Mouse (Mus musculus) heart, adult 2 months (tissue): Measurements from ENCODE around the gene Ikbke. TPM values are rescaled to one million over a fixed set of nuclear protein-coding genes. Genes with fewer than 3 reads are reported as not detected.
A peak's percentile ranks its signal among the peaks of the same experiment; 100 is the strongest.

ENCODE experiments used
- DNase-seq, 2 experiments: peaks; one replicate each; pipeline ENCODE4 v3.0.0; 2021
- H3K27ac ChIP-seq: fragments of 200-600 bp; 2 replicates; pipeline ENCODE4 v1.8.1; 2022
- H3K27me3 ChIP-seq: fragments of 200-500 bp; 2 replicates; pipeline ENCODE4 v1.6.1; 2012; ENCODE audit warnings: mild to moderate bottlenecking, low read length, inconsistent platforms, mixed read lengths; ENCODE audit not compliant: control insufficient read depth, insufficient read depth
- H3K36me3 ChIP-seq: fragments of 200-500 bp; 2 replicates; pipeline ENCODE4 v1.6.1; 2012; ENCODE audit warnings: low read length, inconsistent platforms; ENCODE audit not compliant: control insufficient read depth, insufficient read depth
- H3K4me1 ChIP-seq: fragments of 200-500 bp; 2 replicates; pipeline ENCODE4 v1.6.1; 2011; ENCODE audit warnings: low read length; ENCODE audit not compliant: control insufficient read depth, insufficient read depth
- H3K4me3 ChIP-seq: fragments of 200-600 bp; 2 replicates; pipeline ENCODE4 v1.8.1; 2022
- H3K79me2 ChIP-seq: fragments of 200-500 bp; replicated peaks from 2 replicates; pipeline ENCODE4 v1.6.1; 2012; ENCODE audit warnings: mild to moderate bottlenecking, inconsistent platforms, low read length, moderate library complexity, mixed read lengths; ENCODE audit not compliant: control insufficient read depth, insufficient read depth
- H3K9ac ChIP-seq: fragments of 200-500 bp; 2 replicates; pipeline ENCODE4 v1.6.1; 2012; ENCODE audit warnings: low read depth, mild to moderate bottlenecking, control low read depth, inconsistent platforms, low read length, mixed read lengths
- CTCF ChIP-seq: fragments of 200-600 bp; IDR thresholded peaks from 2 replicates; pipeline ENCODE4 v1.8.1; 2022; ENCODE audit warnings: antibody characterized with exemption, mild to moderate bottlenecking, moderate library complexity
- EP300 ChIP-seq: fragments of 200-500 bp; IDR thresholded peaks from 2 replicates; pipeline ENCODE4 v1.6.1; 2011; ENCODE audit warnings: low read depth, low read length, control low read depth; ENCODE audit not compliant: insufficient read depth
- POLR2A ChIP-seq: fragments of 200-500 bp; IDR thresholded peaks from 2 replicates; pipeline ENCODE4 v1.6.1; 2011; ENCODE audit warnings: mild to moderate bottlenecking, low read depth, low read length, control low read depth; ENCODE audit not compliant: insufficient read depth
- WGBS: fragments of 180-500 bp; shearing (Covaris S2); methylation state at CpG from one replicate; pipeline ENCODE4 v1.1.7; 2018; 5-methylcytosine and 5-hydroxymethylcytosine counted together
- intact Hi-C: fragments of 180-260 bp; cut with DNase I; formaldehyde crosslinking; loops from one replicate; pipeline ENCODE4 v1.15.1; 2025
- polyA plus RNA-seq: library from polyadenylated mRNA; depleted of rRNA; stranded (reverse); fragments of >200 nt; gene quantifications from 2 replicates; pipeline ENCODE4 v1.2.3, GENCODE M21; 2012
- total RNA-seq, 2 experiments: library from RNA; stranded (reverse); gene quantifications; 2 replicates each; pipeline ENCODE4 v1.2.3; 2021

The Ikbke gene
- total and polyA plus RNA-seq, 3 experiments: 1.5 to 3.4 (median 1.5) TPM

DNA sequence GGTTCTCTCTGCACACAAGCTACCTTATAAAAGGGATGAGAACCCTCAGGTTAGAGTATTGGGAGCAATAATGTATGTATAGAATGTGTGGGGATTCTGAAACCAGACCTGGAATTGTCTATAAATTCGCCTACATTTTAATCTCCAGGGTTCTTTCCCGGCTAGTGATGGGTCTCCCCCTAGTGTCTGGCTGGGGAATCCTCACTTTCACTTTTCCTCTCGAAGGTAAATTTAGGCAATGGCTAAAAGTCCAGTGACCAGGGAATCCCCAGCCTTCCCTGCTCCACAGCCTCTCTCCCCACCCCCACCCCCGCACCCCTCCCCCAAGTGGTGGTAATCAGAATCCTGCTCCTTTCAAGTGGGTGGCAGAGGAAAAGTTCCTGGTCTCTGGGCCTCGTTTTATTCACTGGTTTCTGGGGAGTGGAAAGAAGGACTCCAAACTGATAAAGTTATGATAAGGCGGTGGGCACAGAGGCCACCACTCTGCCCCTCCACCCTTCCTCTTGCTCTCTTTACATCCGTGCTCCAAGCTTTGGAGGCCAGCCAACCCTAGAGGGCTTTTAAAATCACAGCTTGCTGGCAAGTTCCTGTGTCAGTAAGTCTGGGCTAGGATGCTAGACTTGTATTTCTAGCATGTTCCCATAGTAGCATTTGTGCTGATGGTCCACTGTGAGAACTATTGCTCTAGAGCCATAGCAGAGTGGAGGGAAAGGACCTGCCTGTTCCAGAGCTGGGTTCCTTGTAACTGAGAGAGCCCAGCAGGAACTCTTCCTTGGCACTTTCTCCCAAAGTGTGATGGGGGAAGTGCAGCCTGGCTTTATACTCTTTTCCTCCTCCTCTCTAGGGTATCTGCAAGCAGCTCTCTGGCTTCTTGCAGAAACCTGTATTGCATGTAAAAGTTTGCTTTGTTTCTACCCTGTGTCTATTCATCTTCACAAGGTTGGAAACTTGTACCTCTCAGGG lies 32.7 kb downstream of the Ikbke start:
- TF ChIP-seq POLR2A (no peak), CTCF (peak; percentile 76), EP300 (no peak)
- no peak overlapping the region for H3K9ac ChIP-seq
- H3K27me3 ChIP-seq: no peaks in the 10 kb centered on the region; the same call in 1 of the 2 replicates
- peak in 1 of 2 experiments; percentile 38 for DNase-seq
- intact Hi-C loops: loop anchor here (1.0 to 10.0 kb wide), 3 partner anchors 64 to 262 kb away; no protein-coding TSS in a partner anchor
- no peaks in the 10 kb centered on the region for H3K36me3 ChIP-seq
- no peaks in the 10 kb centered on the region for H3K79me2 ChIP-seq
- H3K4me3 ChIP-seq: no peak overlapping the region
- H3K4me1 ChIP-seq: peaks cover 2% of the 10 kb centered on the region; the same call in 1 of the 2 replicates
- 3% methylated on average over 7 of the region's 7 CpGs for WGBS
- no peak overlapping the region for H3K27ac ChIP-seq

DNA sequence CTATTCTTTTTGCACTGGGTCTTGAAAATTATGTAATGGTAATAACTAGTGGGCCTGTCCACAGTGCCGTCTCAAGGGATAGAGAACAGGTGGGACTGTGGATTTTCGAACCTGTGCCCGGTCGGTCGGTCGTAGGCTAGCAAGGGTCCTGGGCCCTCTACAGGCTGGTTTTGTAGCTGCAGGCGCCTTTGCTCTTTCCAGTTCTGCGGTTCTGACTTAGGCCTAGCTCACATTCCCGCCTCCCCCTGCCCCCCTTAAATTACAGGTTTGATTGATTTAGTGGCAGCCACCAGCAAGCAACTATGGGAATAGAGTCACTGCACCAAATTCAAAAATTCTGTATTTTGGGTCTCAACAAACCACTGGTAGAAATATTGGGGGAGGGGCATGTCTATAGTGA lies 33.5 kb downstream of the Ikbke start:
- TF ChIP-seq EP300 (no peak), CTCF (peak; percentile 61), POLR2A (no peak)
- H3K79me2 ChIP-seq: no peaks in the 10 kb centered on the region
- WGBS: 9% methylated on average over 9 of the region's 9 CpGs
- peak; percentile 45 to 63 for DNase-seq
- H3K36me3 ChIP-seq: no peaks in the 10 kb centered on the region
- H3K4me3 ChIP-seq: peak overlapping the region; percentile 70
- no peak overlapping the region; the same call in 1 of the 2 replicates for H3K27ac ChIP-seq
- intact Hi-C loops: loop anchor here (1.0 to 10.0 kb wide), 3 partner anchors 64 to 261 kb away; no protein-coding TSS in a partner anchor
- H3K27me3 ChIP-seq: no peaks in the 10 kb centered on the region; the same call in 1 of the 2 replicates
- H3K9ac ChIP-seq: no peak overlapping the region
- peaks cover 2% of the 10 kb centered on the region; the same call in 1 of the 2 replicates for H3K4me1 ChIP-seq

DNA sequence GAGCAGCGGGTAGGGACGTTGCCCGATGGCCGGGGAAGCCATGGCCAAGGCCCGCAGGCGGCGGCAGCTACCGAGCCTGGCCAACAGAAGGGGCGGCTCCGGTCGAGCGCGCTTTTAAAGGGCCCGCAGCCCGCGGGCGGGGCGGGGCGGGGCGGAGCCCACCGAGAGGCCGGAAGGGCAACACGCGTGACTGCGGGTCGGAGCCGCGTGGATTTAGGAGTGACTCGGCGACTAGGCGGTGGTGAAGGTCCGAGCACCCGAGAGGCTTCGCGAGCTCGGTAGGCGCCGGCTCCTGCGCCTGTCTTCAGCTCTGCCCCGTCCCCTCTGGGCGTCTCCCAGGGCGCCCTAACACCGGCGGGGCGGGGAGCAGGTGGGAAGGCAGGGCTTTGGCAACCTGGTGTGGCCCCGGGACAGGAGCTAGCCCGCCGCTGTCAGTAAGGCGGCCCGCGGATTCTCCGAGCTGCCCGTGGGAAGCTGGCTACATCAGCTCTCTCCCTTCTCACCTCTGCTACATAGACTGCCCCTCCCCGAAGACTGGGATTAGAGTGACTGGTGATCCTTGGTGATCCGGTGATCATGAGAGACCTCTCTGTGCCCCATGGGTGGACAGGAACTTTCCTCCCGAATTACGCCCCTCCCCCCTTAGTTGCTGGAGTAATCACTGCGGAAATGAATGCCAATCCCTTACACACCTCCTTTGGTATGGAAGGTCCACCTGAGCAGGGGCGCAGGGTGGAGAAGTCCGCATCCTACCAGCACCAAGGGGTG lies 34.1 kb downstream of the Ikbke start, which contains the start of gene Rassf5:
Rassf5 (minus strand) TSS at position 170 of the 768 bp plus-strand sequence.
- under 1% methylated on average over 60 of the region's 60 CpGs for WGBS
- TF ChIP-seq CTCF: peak; percentile 14; the same call in 1 of the 2 replicates
- TF ChIP-seq EP300: no peak
- peak within 1 kb of the TSS; percentile 70 for H3K4me3 ChIP-seq
- DNase-seq: peak; percentile 85 to 87
- peak within 1 kb of the TSS; percentile 78 for H3K9ac ChIP-seq
- no peaks in the 10 kb centered on the region for H3K36me3 ChIP-seq
- H3K27ac ChIP-seq: peak within 1 kb of the TSS; percentile 51
- H3K27me3 ChIP-seq: no peaks in the 10 kb centered on the region; the same call in 1 of the 2 replicates
- H3K79me2 ChIP-seq: no peaks in the 10 kb centered on the region
- intact Hi-C loops: loop anchor here (5.0 to 10.0 kb wide), 2 partner anchors 128 to 260 kb away; no protein-coding TSS in a partner anchor
- peaks cover 2% of the 10 kb centered on the region; the same call in 1 of the 2 replicates for H3K4me1 ChIP-seq

- Histone ChIP-seq H3K4me1 (peaks cover 2% of the 10 kb centered on the region; the same call in 1 of the 2 replicates), H3K27me3 (no peaks in the 10 kb centered on the region; the same call in 1 of the 2 replicates), H3K27ac (peak overlapping the region; percentile 51), H3K36me3 (no peaks in the 10 kb centered on the region), H3K79me2 (no peaks in the 10 kb centered on the region), H3K9ac (peak overlapping the region; percentile 78), H3K4me3 (peak overlapping the region; percentile 70)
- TF ChIP-seq POLR2A (no peak), CTCF (no peak), EP300 (no peak)
- WGBS: 5% methylated on average over 55 of the region's 57 CpGs
- peak in 1 of 2 experiments; percentile 42 for DNase-seq
- intact Hi-C loops: loop anchor here (5.0 to 10.0 kb wide), 2 partner anchors 127 to 260 kb away; no protein-coding TSS in a partner anchor
Observed at GRCm38 (mm10) chr1:131244536-131245088, 34.8 kb downstream of the Ikbke start.

DNA sequence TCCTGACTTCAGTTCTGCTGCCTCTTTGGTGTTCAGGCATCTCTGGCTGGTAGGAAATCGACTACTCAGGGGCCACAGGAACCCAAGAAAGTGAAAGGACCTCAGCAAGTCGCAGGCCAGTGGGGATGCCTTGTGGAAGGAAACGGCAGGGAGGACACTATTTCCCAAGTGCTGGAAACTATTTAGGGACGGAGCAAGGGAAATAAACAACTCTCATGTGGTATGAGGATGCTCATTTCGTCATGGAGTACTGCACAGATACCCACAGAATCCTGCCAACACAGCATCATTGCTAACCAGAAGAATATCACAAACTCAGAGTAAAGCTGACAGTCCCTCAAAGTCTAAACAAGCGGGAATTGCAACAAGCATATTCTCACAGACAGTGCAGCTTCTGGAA lies 36.5 kb downstream of the Ikbke start:
- 41% methylated on average over 6 of the region's 6 CpGs for WGBS
- no peak overlapping the region for H3K4me3 ChIP-seq
- H3K4me1 ChIP-seq: peaks cover 6% of the 10 kb centered on the region
- no peak for DNase-seq
- no peak overlapping the region for H3K27ac ChIP-seq
- H3K79me2 ChIP-seq: no peaks in the 10 kb centered on the region
- H3K9ac ChIP-seq: no peak overlapping the region
- TF ChIP-seq POLR2A: no peak
- TF ChIP-seq CTCF: no peak
- no peak for TF ChIP-seq EP300
- no peaks in the 10 kb centered on the region; the same call in 1 of the 2 replicates for H3K27me3 ChIP-seq
- intact Hi-C loops: loop anchor here (10.0 kb wide), 1 partner anchor 258 kb away; no protein-coding TSS in a partner anchor
- H3K36me3 ChIP-seq: no peaks in the 10 kb centered on the region
